Mouse (Mus musculus) hindbrain, embryonic 12.5 days (tissue): ENCODE data around the gene Tmem239. TPM values are rescaled to one million over a fixed set of nuclear protein-coding genes. Genes with fewer than 3 reads are reported as not detected.

Experiments used
- polyA plus RNA-seq: library from polyadenylated mRNA; unstranded; fragments of >200 nt; fragmentation: Nextera tagmentation; extraction: Ambion mirVana; gene quantifications from 2 replicates; pipeline ENCODE4 v1.2.1, GENCODE M21; 2016

The Tmem239 gene
- polyA plus RNA-seq, 1 experiment from 2014 or later = not detected

Other genes starting within 250 kb of the Tmem239 start
- gene Snrpb, start 227.1 kb upstream of the Tmem239 start, polyA plus RNA-seq = 440 and 489 TPM in 2 replicates
- gene Tmc2, start 211.3 kb upstream of the Tmem239 start, polyA plus RNA-seq = not detected in 2 replicates
- gene Nop56, start 132.0 kb upstream of the Tmem239 start, polyA plus RNA-seq = 262 and 300 TPM in 2 replicates
- 118 and 119 TPM in 2 replicates for gene Idh3b, start 121.9 kb upstream of the Tmem239 start, polyA plus RNA-seq
- 3.4 TPM in 2 replicates for gene Ebf4, start 111.3 kb upstream of the Tmem239 start, polyA plus RNA-seq
- 53.3 and 57.0 TPM in 2 replicates for gene Cpxm1, start 8.9 kb upstream of the Tmem239 start, polyA plus RNA-seq
- 0.34 TPM in 1 of 2 replicates, not detected in the other for gene Gm28372, start 1.2 kb upstream of the Tmem239 start, polyA plus RNA-seq
- gene 1700020A23Rik, start 1.2 kb upstream of the Tmem239 start, polyA plus RNA-seq = 0.35 TPM in 1 of 2 replicates, not detected in the other
- gene Vps16, start 17.9 kb downstream of the Tmem239 start, polyA plus RNA-seq = 107 and 115 TPM in 2 replicates
- gene Pced1a, start 18.2 kb downstream of the Tmem239 start, polyA plus RNA-seq = 12.3 and 12.4 TPM in 2 replicates
- gene Ptpra, start 43.8 kb downstream of the Tmem239 start, polyA plus RNA-seq = 129 and 138 TPM in 2 replicates
- gene Mrps26, start 157.3 kb downstream of the Tmem239 start, polyA plus RNA-seq = 70.7 and 73.3 TPM in 2 replicates
- gene Oxt, start 169.7 kb downstream of the Tmem239 start, polyA plus RNA-seq = not detected in 2 replicates
- not detected in 2 replicates for gene Avp, start 176.1 kb downstream of the Tmem239 start, polyA plus RNA-seq
- gene Fastkd5, start 223.5 kb downstream of the Tmem239 start, polyA plus RNA-seq = 16.9 and 17.1 TPM in 2 replicates
- gene Ubox5, start 223.6 kb downstream of the Tmem239 start, polyA plus RNA-seq = 13.9 and 14.3 TPM in 2 replicates
- 8.4 TPM in 2 replicates for gene Lzts3, start 236.3 kb downstream of the Tmem239 start, polyA plus RNA-seq